Mouse (Mus musculus) limb, embryonic 12.5 days (tissue): ENCODE results near the gene Actl6b. TPM values are rescaled to one million over a fixed set of nuclear protein-coding genes. Genes with fewer than 3 reads are reported as not detected.

Source experiments
- ATAC-seq: fragments of 200-750 bp; cut with Nextera tagmentation; 2 replicates; pipeline ENCODE4 v1.8.0; 2017; ENCODE audit warnings: low read depth, moderate TSS enrichment; ENCODE audit not compliant: insufficient number of reproducible peaks, insufficient read depth, low FRiP score, low TSS enrichment
- H3K27ac ChIP-seq: fragments of 300-500 bp; sonication (generic); 2 replicates; pipeline ENCODE4 v1.5.1; 2016; ENCODE audit warnings: mild to moderate bottlenecking, moderate library complexity
- H3K27me3 ChIP-seq: fragments of 300-500 bp; sonication (generic); 2 replicates; pipeline ENCODE4 v1.6.1; 2016; ENCODE audit warnings: mild to moderate bottlenecking, moderate library complexity
- H3K36me3 ChIP-seq: fragments of 300-500 bp; sonication (generic); 2 replicates; pipeline ENCODE4 v1.6.1; 2016; ENCODE audit warnings: mild to moderate bottlenecking, moderate library complexity
- H3K4me1 ChIP-seq: fragments of 300-500 bp; sonication (generic); replicated peaks from 2 replicates; pipeline ENCODE4 v1.6.1; 2016
- H3K4me2 ChIP-seq: fragments of 300-500 bp; sonication (generic); 2 replicates; pipeline ENCODE4 v1.6.1; 2016; ENCODE audit warnings: mild to moderate bottlenecking, moderate library complexity
- H3K4me3 ChIP-seq: fragments of 300-500 bp; sonication (generic); replicated peaks from 2 replicates; pipeline ENCODE4 v1.5.1; 2016; ENCODE audit warnings: mild to moderate bottlenecking
- H3K9ac ChIP-seq: fragments of 300-500 bp; sonication (generic); replicated peaks from 2 replicates; pipeline ENCODE4 v1.6.1; 2016; ENCODE audit warnings: mild to moderate bottlenecking, moderate library complexity
- H3K9me3 ChIP-seq: fragments of 300-500 bp; sonication (generic); 2 replicates; pipeline ENCODE4 v1.6.1; 2016; ENCODE audit warnings: mild to moderate bottlenecking, moderate library complexity
- WGBS: fragments of 180-500 bp; shearing (Covaris S2); methylation state at CpG from one replicate; pipeline ENCODE4 v1.1.7; 2016; 5-methylcytosine and 5-hydroxymethylcytosine counted together
- polyA plus RNA-seq: library from polyadenylated mRNA; unstranded; fragments of >200 nt; fragmentation: Nextera tagmentation; extraction: Ambion mirVana; gene quantifications from 2 replicates; pipeline ENCODE4 v1.2.1, GENCODE M21; 2016

Actl6b gene
- 0.68 TPM in 1 of 2 replicates, not detected in the other for polyA plus RNA-seq

DNA sequence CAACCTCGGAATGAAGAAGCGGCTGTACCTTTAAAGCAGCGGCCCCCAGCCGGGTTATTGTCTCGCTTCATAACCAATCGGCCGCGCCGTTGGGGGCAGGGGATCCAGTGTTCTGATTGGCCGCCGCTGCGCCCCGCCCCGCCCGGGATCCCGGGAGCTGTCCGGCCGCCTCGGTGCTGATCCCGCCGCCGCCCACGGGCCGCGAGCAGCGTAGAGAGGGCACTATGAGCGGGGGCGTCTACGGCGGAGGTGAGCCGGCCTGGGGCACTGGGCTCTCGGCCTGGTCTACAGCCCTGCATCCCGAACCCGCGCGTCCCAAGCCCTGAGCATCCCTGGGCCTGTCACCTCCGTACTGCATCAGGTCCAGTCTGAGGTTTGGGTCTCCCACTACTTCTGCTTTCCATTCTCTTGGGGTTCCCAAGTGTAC, at the start of gene Actl6b:
Gene Actl6b (plus strand): TSS at position 107 of the 427 bp plus-strand sequence.
- Histone ChIP-seq H3K27me3 (peaks cover 21% of the 10 kb centered on the region), H3K4me2 (peak within 1 kb of the TSS; percentile 48), H3K36me3 (no peaks in the 10 kb centered on the region), H3K9ac (no peak within 1 kb of the TSS), H3K9me3 (no peaks in the 10 kb centered on the region), H3K4me3 (peak within 1 kb of the TSS; percentile 21), H3K4me1 (0 out of 2 replicates have a peak, but pooled peaks cover 3% of the 10 kb centered on the region), H3K27ac (no peak within 1 kb of the TSS)
- 1% methylated on average over 37 of the region's 37 CpGs for WGBS
- peak; percentile 63; the same call in 1 of the 2 replicates for ATAC-seq

GRCm38 (mm10) chr5:137504041-137504440, 49.3 kb upstream of the Actl6b start:
- no peak for ATAC-seq
- Histone ChIP-seq H3K36me3 (peaks cover 10% of the 10 kb centered on the region; the same call in 1 of the 2 replicates), H3K4me2 (no peak overlapping the region), H3K9me3 (no peaks in the 10 kb centered on the region), H3K27ac (no peak overlapping the region), H3K4me1 (peaks cover 14% of the 10 kb centered on the region), H3K4me3 (no peak overlapping the region), H3K27me3 (no peaks in the 10 kb centered on the region), H3K9ac (no peak overlapping the region; the same call in 1 of the 2 replicates)
- 84% methylated on average over 6 of the region's 6 CpGs for WGBS

- whole genome bisulfite sequencing = 3% methylated on average over 15 of the region's 52 CpGs
- Histone ChIP-seq H3K4me2 (peak overlapping the region; percentile 93), H3K27ac (peak overlapping the region; percentile 89), H3K4me1 (peaks cover 34% of the 10 kb centered on the region), H3K9me3 (no peaks in the 10 kb centered on the region), H3K36me3 (peaks cover 15% of the 10 kb centered on the region), H3K4me3 (peak overlapping the region; percentile 99), H3K9ac (peak overlapping the region; percentile 99), H3K27me3 (no peaks in the 10 kb centered on the region)
- ATAC-seq = 0 out of 2 replicates have a peak, but pooled peaks have one; percentile 7
These were observed 43.3 kb upstream of the Actl6b start for GRCm38 (mm10) chr5:137510014-137510501.

DNA sequence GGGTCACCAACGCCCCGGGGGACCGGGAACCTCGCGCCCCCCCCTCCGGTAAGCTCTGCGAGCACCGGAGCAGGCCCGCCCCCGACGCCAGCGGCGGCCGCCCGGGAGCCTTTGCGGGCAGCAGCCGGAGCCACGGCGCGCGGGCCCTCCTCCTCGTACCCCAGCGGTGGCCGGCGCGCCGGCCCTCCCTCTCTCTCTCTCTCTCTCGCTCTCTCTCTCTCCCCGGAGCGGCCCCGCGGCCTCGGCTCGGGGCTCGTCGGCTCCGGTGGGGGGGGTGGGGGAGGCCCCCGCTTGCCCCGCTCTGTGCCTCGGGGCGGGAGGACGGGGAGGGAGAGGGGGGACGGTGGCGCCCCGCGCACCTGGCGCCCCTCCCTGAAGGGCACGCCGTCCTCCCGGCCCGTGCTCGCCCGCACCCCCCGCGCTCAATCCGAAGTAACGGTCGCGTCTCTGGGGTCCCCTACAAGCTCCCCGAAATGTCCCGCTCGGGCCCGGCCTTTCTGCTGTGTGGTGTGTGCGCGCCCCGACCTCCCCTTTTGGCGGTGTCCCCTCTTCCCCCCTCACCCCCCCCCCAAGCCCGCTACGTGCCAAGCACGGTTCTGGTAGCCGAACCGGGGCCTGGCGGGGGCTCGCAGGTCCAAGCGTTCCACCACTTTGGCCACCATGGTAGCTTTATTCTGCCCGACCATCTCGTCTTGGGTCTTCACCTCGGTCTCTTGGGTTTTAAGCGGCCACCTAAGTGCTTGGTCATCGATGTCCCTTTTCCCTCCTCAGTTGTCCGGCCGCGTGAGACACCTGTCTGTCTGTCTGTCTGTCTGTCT, 42.5 kb upstream of the Actl6b start:
- peak overlapping the region; percentile 89 for H3K27ac ChIP-seq
- 1% methylated on average over 48 of the region's 83 CpGs for WGBS
- no peaks in the 10 kb centered on the region for H3K9me3 ChIP-seq
- peaks cover 19% of the 10 kb centered on the region for H3K36me3 ChIP-seq
- peak overlapping the region; percentile 99 for H3K9ac ChIP-seq
- H3K4me1 ChIP-seq = peaks cover 34% of the 10 kb centered on the region
- H3K27me3 ChIP-seq = no peaks in the 10 kb centered on the region
- peak overlapping the region; percentile 99 for H3K4me3 ChIP-seq
- H3K4me2 ChIP-seq = peak overlapping the region; percentile 93
- no peak for ATAC-seq

- peaks cover 34% of the 10 kb centered on the region for H3K4me1 ChIP-seq
- peaks cover 19% of the 10 kb centered on the region for H3K36me3 ChIP-seq
- H3K27ac ChIP-seq = 0 out of 2 replicates have a peak overlapping the region, but pooled peaks have one; percentile 12
- H3K4me3 ChIP-seq = peak overlapping the region; percentile 99
- H3K4me2 ChIP-seq = peak overlapping the region; percentile 93
- H3K9ac ChIP-seq = peak overlapping the region; percentile 99; the same call in 1 of the 2 replicates
- WGBS = 65% methylated on average over 3 of the region's 3 CpGs
- H3K27me3 ChIP-seq = no peaks in the 10 kb centered on the region
- ATAC-seq = no peak
- H3K9me3 ChIP-seq = no peaks in the 10 kb centered on the region
These were observed 41.6 kb upstream of the Actl6b start for GRCm38 (mm10) chr5:137511706-137512105.

DNA sequence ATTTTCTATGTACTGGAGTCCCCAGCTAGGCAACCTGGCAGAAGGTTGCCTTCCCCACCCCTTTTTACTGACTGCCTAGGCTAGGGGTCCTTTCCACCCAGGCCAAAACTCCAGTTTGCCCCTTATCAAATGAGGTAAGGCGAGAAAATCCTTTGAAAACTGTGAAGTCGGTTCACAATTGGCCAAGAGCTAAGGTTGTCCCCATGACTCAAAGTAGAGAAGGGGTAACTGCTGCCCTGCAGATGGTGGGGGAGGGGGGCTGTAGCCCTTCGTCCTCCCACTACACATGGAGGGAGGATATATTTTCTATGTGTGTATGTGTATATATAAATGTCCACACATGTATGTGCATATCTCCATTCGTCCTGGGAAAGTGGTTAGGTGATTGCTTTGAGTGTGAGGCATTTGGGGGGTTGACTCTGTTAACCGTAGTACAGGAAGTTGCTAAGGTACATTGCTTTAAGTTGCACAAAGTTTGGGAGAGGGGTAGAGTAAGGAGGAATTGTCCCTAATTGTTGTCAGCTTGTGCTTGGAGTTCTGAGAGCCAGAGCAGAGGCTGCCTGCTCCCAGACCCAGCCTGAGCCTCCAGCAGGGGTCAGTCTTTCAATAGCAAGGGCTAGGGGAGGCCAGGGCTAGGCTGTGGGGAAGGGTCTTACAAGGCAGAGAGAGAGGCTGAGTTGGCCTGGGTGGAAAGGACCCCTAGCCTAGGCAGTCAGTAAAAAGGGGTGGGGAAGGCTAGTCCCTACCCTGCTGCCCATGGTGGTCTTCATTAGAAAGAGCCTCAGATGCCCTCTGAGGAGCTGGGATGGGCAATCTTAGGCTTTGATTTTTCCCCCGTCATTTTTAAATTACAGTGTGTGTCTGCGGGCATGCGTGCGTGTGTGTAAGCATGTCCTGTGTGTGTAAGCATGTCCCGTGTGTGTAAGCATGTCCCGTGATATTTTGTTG, 40.2 kb upstream of the Actl6b start:
- Histone ChIP-seq H3K9ac (peak overlapping the region; percentile 31; the same call in 1 of the 2 replicates), H3K4me3 (peak overlapping the region; percentile 11; the same call in 1 of the 2 replicates), H3K4me2 (peak overlapping the region; percentile 20), H3K36me3 (peaks cover 32% of the 10 kb centered on the region), H3K27ac (no peak overlapping the region), H3K9me3 (no peaks in the 10 kb centered on the region), H3K27me3 (no peaks in the 10 kb centered on the region), H3K4me1 (peaks cover 34% of the 10 kb centered on the region)
- 74% methylated on average over 11 of the region's 11 CpGs for WGBS
- ATAC-seq = no peak

DNA sequence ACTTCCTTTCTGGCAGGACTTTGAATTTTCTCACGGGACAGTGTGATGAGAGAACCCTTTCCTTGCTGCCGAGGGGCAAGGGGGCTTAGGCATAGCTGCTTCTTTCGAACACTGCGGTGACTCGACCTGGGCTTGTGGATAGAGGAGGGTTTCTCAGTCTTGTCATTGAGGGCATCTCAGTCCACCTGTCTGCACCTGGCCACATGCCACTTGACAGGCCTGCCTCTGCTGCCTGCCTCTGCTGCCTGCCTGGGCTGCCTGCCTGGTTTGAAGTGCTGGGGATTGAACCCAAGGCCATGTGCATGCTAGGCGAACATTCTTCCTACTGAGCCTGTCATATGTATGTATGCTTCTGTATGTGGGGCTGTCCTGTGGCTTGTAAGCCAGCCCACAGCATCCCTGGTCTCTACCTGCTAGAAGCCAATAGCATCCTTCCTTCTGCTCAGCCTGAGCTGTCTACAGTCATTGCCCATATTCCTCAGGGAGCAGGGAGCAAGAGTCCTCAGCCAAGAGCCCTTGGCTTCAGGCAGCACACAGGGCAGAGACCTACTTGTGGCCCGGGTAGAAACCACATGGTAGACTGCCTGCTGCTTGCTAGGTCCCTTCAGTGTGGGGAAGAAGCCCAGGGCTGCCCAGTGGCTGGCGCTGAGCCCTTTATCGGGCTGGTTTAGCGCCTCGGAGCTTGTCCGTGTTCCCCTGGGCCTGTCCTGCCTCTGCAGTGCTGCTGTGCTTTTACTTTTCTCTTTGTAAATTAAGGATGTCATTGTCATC, 39.2 kb upstream of the Actl6b start:
- peaks cover 34% of the 10 kb centered on the region for H3K4me1 ChIP-seq
- WGBS = 90% methylated on average over 12 of the region's 12 CpGs
- H3K27ac ChIP-seq = no peak overlapping the region
- H3K9me3 ChIP-seq = no peaks in the 10 kb centered on the region
- 0 out of 2 replicates have a peak overlapping the region, but pooled peaks have one; percentile 31 for H3K9ac ChIP-seq
- ATAC-seq = no peak
- H3K4me2 ChIP-seq = no peak overlapping the region
- H3K36me3 ChIP-seq = peaks cover 42% of the 10 kb centered on the region
- H3K4me3 ChIP-seq = no peak overlapping the region
- H3K27me3 ChIP-seq = no peaks in the 10 kb centered on the region

GRCm38 (mm10) chr5:137514811-137515210, 38.5 kb upstream of the Actl6b start:
- H3K4me1 ChIP-seq = peaks cover 34% of the 10 kb centered on the region
- H3K36me3 ChIP-seq = peaks cover 49% of the 10 kb centered on the region
- H3K9me3 ChIP-seq = no peaks in the 10 kb centered on the region
- WGBS = 90% methylated on average over 3 of the region's 3 CpGs
- no peak overlapping the region for H3K4me2 ChIP-seq
- no peaks in the 10 kb centered on the region for H3K27me3 ChIP-seq
- no peak for ATAC-seq
- no peak overlapping the region for H3K27ac ChIP-seq
- no peak overlapping the region for H3K4me3 ChIP-seq
- H3K9ac ChIP-seq = no peak overlapping the region

DNA sequence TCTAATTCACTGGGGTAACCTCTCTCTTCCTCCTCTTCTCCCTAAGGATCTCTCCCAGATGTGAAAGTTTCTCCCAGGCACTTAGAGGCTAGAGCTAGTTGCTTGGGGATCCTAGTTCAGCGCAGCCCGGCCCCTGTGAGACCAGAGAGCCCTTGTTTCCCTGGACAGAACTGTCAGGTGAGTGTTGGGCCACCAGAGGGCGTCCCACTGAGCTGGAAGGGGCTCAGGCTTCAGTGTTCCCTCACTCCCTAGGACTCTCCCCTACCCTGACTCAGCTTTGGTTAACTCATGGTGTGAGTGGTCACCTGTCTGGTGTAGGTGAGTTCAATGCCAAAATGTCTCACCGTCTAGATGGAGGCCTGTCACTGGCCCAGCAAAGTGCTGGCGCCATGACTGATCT, 34.9 kb upstream of the Actl6b start, which contains the start of gene Gigyf1:
Gene Gigyf1 (plus strand): TSS at position 113 of the 400 bp plus-strand sequence.
- H3K4me1 ChIP-seq = peaks cover 10% of the 10 kb centered on the region
- WGBS = 77% methylated on average over 5 of the region's 5 CpGs
- H3K27me3 ChIP-seq = no peaks in the 10 kb centered on the region
- H3K36me3 ChIP-seq = peaks cover 85% of the 10 kb centered on the region
- no peak within 1 kb of the TSS for H3K9ac ChIP-seq
- H3K9me3 ChIP-seq = no peaks in the 10 kb centered on the region
- H3K4me3 ChIP-seq = no peak within 1 kb of the TSS
- no peak within 1 kb of the TSS for H3K27ac ChIP-seq
- no peak for ATAC-seq
- H3K4me2 ChIP-seq = no peak within 1 kb of the TSS
